Mouse (Mus musculus): ENCODE measurements around the gene Csf3.

Gene Csf3

DNA sequence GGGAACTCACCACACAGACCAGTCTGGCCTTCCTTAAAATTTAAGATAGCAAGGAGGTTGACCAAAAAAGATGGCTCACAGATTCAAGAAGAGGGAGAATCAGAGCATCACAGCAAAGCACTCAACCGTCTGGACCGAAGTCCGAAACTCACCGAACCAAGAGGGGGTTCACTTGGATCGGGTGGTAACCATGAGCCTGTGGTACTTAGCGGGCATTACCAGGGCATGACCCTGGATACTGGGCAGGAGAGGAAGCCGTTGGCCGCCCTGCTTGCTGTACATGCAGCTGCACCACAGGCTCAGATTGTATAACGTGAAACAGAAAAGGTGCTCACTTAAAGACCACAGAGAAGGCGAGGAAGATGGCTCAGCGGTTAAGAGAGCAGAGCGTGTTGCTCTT lies 3.8 kb upstream of the Csf3 start:
- DNase-seq = no peak

DNA sequence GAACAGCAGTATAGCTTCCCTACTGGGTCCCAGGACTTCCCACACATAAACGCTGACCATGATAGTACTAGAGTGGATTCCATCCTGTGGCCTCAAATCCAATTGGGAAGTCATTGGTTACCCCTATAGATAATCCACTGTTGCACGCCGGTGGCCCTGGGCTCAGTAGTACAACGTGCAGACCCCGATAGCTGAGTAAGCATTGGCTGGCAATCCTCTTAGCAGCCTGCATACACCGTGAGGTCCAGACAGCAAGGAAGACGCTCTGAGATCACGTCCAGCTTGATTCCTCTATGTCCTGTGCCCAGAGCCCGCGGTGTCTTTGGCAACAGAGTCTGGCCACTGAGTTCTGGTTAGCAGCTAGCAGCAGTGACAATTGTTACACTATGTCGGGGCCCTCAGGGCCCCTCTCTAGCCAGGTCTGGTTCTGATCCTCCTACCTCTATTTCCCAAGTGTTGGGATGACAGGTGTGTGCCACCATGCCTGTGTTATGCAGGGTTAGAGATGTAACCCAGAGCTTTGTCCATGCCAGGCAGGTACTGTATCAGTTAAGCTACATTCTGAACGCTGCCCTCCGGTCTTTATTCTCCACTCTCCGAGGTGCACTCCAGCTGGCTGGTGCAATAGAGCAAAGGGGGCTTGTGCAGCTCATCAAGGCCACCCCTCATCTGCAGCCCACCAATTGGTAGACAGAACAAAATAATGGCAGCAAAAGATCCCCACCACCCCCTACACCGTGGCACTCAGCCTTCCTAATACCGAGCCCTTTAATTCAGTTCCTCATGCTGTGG lies 2.0 kb upstream of the Csf3 start:
- no peak for DNase-seq

DNA sequence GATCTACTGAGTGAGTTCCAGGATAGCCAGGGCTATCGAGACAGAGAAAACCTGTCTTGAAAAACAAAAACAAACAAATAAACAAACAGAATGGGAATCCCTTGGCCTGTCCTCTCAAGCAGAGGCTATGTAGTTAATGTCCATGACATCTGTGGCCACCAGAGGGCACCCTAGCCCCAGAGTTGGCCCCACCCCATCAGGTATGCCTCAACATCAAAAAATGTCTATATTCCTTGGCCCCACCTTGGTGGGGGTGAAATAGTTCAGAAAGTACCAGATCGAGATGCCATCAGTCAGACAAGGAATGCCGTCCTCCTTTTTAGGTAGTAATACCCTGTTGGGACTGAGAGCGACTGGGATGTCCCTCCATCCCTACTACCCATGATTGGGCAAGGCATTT lies 1.2 kb upstream of the Csf3 start:
- peak; percentile 88 for DNase-seq

- DNase-seq = no peak
Measured at GRCm38 (mm10) chr11:98702323-98702722, 1.3 kb downstream of the Csf3 start.

GRCm38 (mm10) chr11:98705021-98705420 lies 4.0 kb downstream of the Csf3 start:
- DNase-seq = no peak

- DNase-seq = peak; percentile 75
Measured at GRCm38 (mm10) chr11:98707401-98708281, 6.6 kb downstream of the Csf3 start.

- DNase-seq = peak; percentile 55
Measured at GRCm38 (mm10) chr11:98708282-98708956, 7.4 kb downstream of the Csf3 start.

GRCm38 (mm10) chr11:98709001-98709741 lies 8.1 kb downstream of the Csf3 start:
- peak; percentile 44 for DNase-seq

DNA sequence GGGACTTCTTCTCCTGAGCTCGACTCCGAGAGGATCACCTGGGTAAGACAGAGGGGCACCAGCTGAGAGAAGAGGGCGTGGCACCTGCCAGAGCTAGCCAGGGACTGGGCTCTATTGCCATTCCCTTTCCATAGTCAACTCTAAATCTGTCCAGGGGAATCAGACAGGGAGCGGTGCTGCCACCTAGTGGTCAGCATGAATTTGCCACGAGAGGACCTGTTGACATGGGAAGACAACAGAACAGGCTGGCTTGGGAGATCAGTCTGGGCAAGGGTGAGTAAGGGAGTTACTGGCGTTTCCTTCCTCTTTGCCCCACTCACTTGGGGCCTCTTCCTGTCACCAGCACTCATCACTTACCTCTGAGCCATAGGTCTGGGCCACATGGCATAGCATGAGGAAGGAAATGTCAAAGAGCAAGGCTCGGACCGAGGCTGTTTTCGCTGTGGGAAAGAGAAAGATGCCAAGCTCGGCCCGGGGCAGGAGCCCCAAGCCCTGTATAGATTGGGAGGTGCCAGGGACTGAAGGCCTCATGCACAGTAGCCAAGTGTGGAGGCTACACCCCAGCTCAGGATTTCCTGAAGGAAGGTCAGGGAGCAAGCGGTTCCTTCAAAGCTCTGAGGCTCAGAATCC lies 9.5 kb downstream of the Csf3 start:
- peak; percentile 90 for DNase-seq

DNA sequence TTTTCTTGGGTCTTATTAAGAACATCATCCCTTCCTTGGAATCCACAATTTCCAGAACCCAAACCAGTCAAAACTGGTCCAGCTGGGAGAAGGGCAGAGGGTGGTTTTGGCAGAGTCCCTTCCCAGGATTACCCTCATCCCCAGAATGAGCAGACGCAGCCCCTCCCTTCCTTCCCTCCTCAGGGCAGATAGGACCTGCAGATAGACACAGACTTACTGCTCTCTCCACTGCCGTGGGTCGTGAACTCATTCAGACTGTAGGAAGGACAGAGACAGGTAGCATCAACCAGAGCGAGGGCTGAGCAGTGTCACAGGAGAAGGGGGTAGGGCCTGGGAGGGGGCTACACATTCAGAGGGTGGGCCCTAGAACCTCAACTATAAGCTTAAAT lies 10.0 kb downstream of the Csf3 start:
- DNase-seq = no peak

GRCm38 (mm10) chr11:98712009-98712408 lies 10.9 kb downstream of the Csf3 start:
- peak; percentile 40 for DNase-seq

GRCm38 (mm10) chr11:98713703-98714102 lies 12.6 kb downstream of the Csf3 start:
- DNase-seq = no peak

GRCm38 (mm10) chr11:98715946-98716345 lies 14.9 kb downstream of the Csf3 start:
- DNase-seq = no peak

GRCm38 (mm10) chr11:98717904-98718303 lies 16.8 kb downstream of the Csf3 start:
- DNase-seq = peak; percentile 80

DNA sequence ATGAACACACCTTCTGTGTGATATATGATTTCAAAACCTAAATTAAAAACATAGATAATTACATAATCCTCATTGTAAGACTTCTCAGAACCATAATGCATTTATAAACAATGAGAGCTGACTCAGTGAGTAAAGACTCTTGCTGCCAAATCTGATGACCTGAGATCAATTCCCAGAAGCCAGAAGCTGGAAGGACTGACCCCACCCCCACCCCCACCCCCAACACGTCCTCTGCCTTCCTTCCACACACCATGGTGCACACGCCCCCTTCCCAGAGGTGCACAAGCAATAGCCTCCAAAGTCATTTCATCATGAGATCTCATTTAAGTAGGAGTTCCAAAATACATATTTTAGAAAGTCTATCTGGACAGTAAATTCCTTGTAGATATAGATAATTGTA lies 19.7 kb downstream of the Csf3 start:
- no peak for DNase-seq

GRCm38 (mm10) chr11:98721458-98722226 lies 20.6 kb downstream of the Csf3 start:
- DNase-seq = peak; percentile 80

DNA sequence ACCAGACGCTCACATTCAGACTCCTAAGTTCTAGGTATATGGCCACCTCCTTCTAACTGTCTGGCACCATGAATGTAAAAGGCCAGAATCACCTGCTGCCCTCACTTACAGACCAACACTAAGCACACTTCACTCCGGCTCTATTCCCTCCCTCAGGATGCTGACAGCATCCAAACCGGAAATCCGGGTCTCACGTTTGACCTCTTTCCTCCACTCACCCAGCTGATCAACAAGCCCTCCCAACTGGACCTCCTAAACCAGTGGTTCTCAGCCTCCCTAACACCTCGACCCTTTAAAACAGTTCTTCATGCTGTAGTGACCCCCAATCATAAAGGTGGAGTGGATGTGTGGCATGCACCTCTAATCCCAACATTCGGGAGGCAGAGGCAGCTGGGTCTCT lies 22.0 kb downstream of the Csf3 start:
- no peak for DNase-seq

- DNase-seq = no peak
Measured at GRCm38 (mm10) chr11:98725926-98726506, 25.0 kb downstream of the Csf3 start.

- DNase-seq = peak; percentile 84
Measured at GRCm38 (mm10) chr11:98729119-98729588, 28.1 kb downstream of the Csf3 start, which contains the start of gene Med24. Gene Med24 (minus strand): TSS chr11:98729435.

DNA sequence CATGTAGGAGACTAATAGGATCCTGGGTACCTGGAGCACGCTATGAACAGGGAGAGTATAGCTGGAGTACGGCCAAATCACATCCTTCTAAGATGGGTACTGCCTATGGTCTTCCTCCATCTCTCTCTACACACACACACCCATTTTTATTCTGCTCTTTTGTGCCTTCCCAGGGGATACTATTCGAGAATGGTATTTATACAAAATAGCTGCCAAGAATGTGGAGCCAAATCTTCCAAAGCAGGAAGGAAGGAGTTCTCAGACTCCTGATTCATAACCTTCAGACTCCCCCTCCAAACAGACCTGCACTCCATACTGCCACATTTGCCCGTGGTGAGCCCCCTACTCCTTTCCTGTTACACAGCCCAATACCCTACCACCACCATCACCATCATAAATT lies 29.7 kb downstream of the Csf3 start:
- no peak for DNase-seq

DNA sequence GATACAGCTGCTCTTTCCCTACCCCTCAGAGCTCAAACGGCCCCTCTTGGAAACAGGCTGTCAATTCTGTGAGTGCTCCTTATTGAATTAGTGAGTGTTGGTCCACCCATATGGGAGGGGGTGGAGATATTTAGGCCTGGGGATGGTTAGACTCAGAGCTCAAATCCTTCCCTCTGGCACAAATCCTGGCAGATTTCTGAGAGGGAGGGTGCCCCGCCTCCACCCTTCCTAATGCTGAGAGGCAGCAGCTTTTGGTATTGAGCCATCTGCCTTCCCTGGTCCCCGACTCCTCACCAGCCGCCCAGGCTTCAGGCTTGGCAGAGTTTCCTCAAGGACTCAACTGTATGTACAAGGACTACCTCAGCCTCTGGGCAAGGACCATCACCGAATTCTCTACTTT lies 30.1 kb downstream of the Csf3 start:
- DNase-seq = no peak

All from lung, postnatal 14 days (tissue).